Mouse (Mus musculus): Measurements from ENCODE around the gene Atp5s. TPM values are rescaled to one million over a fixed set of nuclear protein-coding genes. Genes with fewer than 3 reads are reported as not detected.

Atp5s gene
- polyA plus RNA-seq, 1 experiment = 9.3 TPM

- TF ChIP-seq REST (IDR thresholded peaks at IDR 0.05; ENCODE audit: insufficient read depth, insufficient read length) (no peak), TCF3 (IDR thresholded peaks at IDR 0.05; ENCODE audit: insufficient read length, low read depth) (no peak), E2F4 (IDR thresholded peaks at IDR 0.05; ENCODE audit: insufficient read depth) (no peak), TCF12 (IDR thresholded peaks at IDR 0.05; ENCODE audit: insufficient read depth, poor library complexity, severe bottlenecking) (no peak), POLR2A (IDR thresholded peaks at IDR 0.05; ENCODE audit: insufficient read length, low read depth) (no peak), POLR2AphosphoS2 (IDR thresholded peaks at IDR 0.05; ENCODE audit: insufficient read length, low read depth) (no peak), CEBPB (IDR thresholded peaks at IDR 0.05; ENCODE audit: insufficient read depth, poor library complexity, severe bottlenecking) (no peak), SRF (IDR thresholded peaks at IDR 0.05; ENCODE audit: control insufficient read depth, insufficient read length, low read depth) (no peak), MYOD1 (IDR thresholded peaks at IDR 0.05; ENCODE audit: control insufficient read depth in 1 of 3, insufficient read length in 2 of 3, low read depth in 2 of 3) (no peak), MAX (IDR thresholded peaks at IDR 0.05; ENCODE audit: low read depth) (no peak), USF1 (IDR thresholded peaks at IDR 0.05; ENCODE audit: low read depth) (no peak), MYOG (IDR thresholded peaks at IDR 0.05; ENCODE audit: control insufficient read depth in 1 of 3, insufficient read depth in 1 of 3, insufficient read length in 2 of 3, low read depth in 2 of 3) (no peak)
- Histone ChIP-seq H3K4me2 (ENCODE audit: low read depth) (no peak overlapping the region), H3ac (ENCODE audit: control insufficient read depth, insufficient read length) (no peak overlapping the region), H3K79me2 (ENCODE audit: control insufficient read depth, insufficient read depth) (no peaks in the 10 kb centered on the region), H3K36me3 (ENCODE audit: control insufficient read depth, insufficient read depth) (no peaks in the 10 kb centered on the region), H3K27me3 (ENCODE audit: control insufficient read depth, insufficient read depth, insufficient read length) (no peaks in the 10 kb centered on the region), H3K4me3 (no peak overlapping the region)
These were observed 52.6 kb downstream of the Atp5s start for GRCm38 (mm10) chr12:69777341-69777730.

DNA sequence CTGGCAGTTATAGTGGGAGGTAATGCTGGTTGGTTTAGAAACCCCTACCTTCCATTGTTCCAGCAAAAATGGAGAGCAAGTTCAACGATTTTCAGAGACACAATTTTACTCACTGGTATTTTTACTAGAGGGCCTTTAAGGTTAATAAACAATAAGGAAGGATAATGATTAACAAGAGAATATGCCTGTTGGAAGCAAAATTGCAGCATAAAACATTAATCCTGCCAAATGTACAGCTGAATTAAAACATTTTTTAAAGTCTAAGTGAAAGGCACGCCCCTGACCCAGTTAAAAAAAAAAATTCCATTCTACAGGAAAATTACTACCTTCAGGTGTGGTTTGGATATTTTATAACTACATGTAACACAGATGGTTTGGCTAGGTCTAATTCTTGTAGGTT lies 53.2 kb downstream of the Atp5s start:
- Histone ChIP-seq H3ac (ENCODE audit: control insufficient read depth, insufficient read length) (no peak overlapping the region), H3K79me2 (ENCODE audit: control insufficient read depth, insufficient read depth) (no peaks in the 10 kb centered on the region), H3K4me2 (ENCODE audit: low read depth) (no peak overlapping the region), H3K4me3 (no peak overlapping the region), H3K36me3 (ENCODE audit: control insufficient read depth, insufficient read depth) (no peaks in the 10 kb centered on the region), H3K27me3 (ENCODE audit: control insufficient read depth, insufficient read depth, insufficient read length) (no peaks in the 10 kb centered on the region)
- TF ChIP-seq SRF (IDR thresholded peaks at IDR 0.05; ENCODE audit: control insufficient read depth, insufficient read length, low read depth) (no peak), POLR2AphosphoS2 (IDR thresholded peaks at IDR 0.05; ENCODE audit: insufficient read length, low read depth) (no peak), MYOG (IDR thresholded peaks at IDR 0.05; ENCODE audit: control insufficient read depth in 1 of 3, insufficient read depth in 1 of 3, insufficient read length in 2 of 3, low read depth in 2 of 3) (no peak), REST (IDR thresholded peaks at IDR 0.05; ENCODE audit: insufficient read depth, insufficient read length) (no peak), TCF12 (IDR thresholded peaks at IDR 0.05; ENCODE audit: insufficient read depth, poor library complexity, severe bottlenecking) (no peak), TCF3 (IDR thresholded peaks at IDR 0.05; ENCODE audit: insufficient read length, low read depth) (no peak), MAX (IDR thresholded peaks at IDR 0.05; ENCODE audit: low read depth) (no peak), POLR2A (IDR thresholded peaks at IDR 0.05; ENCODE audit: insufficient read length, low read depth) (no peak), CEBPB (IDR thresholded peaks at IDR 0.05; ENCODE audit: insufficient read depth, poor library complexity, severe bottlenecking) (no peak)

GRCm38 (mm10) chr12:69781480-69781879 lies 56.7 kb downstream of the Atp5s start:
- Histone ChIP-seq H3K4me2 (ENCODE audit: low read depth) (no peak overlapping the region), H3K36me3 (ENCODE audit: control insufficient read depth, insufficient read depth) (no peaks in the 10 kb centered on the region), H3K27me3 (ENCODE audit: control insufficient read depth, insufficient read depth, insufficient read length) (no peaks in the 10 kb centered on the region), H3K79me2 (ENCODE audit: control insufficient read depth, insufficient read depth) (no peaks in the 10 kb centered on the region), H3ac (ENCODE audit: control insufficient read depth, insufficient read length) (no peak overlapping the region), H3K4me3 (no peak overlapping the region)
- TF ChIP-seq MAX (IDR thresholded peaks at IDR 0.05; ENCODE audit: low read depth) (no peak), MYOG (IDR thresholded peaks at IDR 0.05; ENCODE audit: control insufficient read depth in 1 of 3, insufficient read depth in 1 of 3, insufficient read length in 2 of 3, low read depth in 2 of 3) (no peak), USF1 (IDR thresholded peaks at IDR 0.05; ENCODE audit: low read depth) (no peak), POLR2AphosphoS2 (IDR thresholded peaks at IDR 0.05; ENCODE audit: insufficient read length, low read depth) (no peak), TCF12 (IDR thresholded peaks at IDR 0.05; ENCODE audit: insufficient read depth, poor library complexity, severe bottlenecking) (no peak), E2F4 (IDR thresholded peaks at IDR 0.05; ENCODE audit: insufficient read depth) (no peak), REST (IDR thresholded peaks at IDR 0.05; ENCODE audit: insufficient read depth, insufficient read length) (no peak), SRF (IDR thresholded peaks at IDR 0.05; ENCODE audit: control insufficient read depth, insufficient read length, low read depth) (no peak), MYOD1 (IDR thresholded peaks at IDR 0.05; ENCODE audit: control insufficient read depth in 1 of 3, insufficient read length in 2 of 3, low read depth in 2 of 3) (no peak), TCF3 (IDR thresholded peaks at IDR 0.05; ENCODE audit: insufficient read length, low read depth) (no peak), POLR2A (IDR thresholded peaks at IDR 0.05; ENCODE audit: insufficient read length, low read depth) (no peak), CEBPB (IDR thresholded peaks at IDR 0.05; ENCODE audit: insufficient read depth, poor library complexity, severe bottlenecking) (no peak)

- Histone ChIP-seq H3K36me3 (ENCODE audit: control insufficient read depth, insufficient read depth) (no peaks in the 10 kb centered on the region), H3ac (ENCODE audit: control insufficient read depth, insufficient read length) (no peak overlapping the region), H3K4me2 (ENCODE audit: low read depth) (no peak overlapping the region), H3K27me3 (ENCODE audit: control insufficient read depth, insufficient read depth, insufficient read length) (no peaks in the 10 kb centered on the region), H3K4me3 (no peak overlapping the region), H3K79me2 (ENCODE audit: control insufficient read depth, insufficient read depth) (no peaks in the 10 kb centered on the region)
- TF ChIP-seq MYOD1 (IDR thresholded peaks at IDR 0.05; ENCODE audit: control insufficient read depth in 1 of 3, insufficient read length in 2 of 3, low read depth in 2 of 3) (no peak), REST (IDR thresholded peaks at IDR 0.05; ENCODE audit: insufficient read depth, insufficient read length) (no peak), POLR2A (IDR thresholded peaks at IDR 0.05; ENCODE audit: insufficient read length, low read depth) (no peak), TCF12 (IDR thresholded peaks at IDR 0.05; ENCODE audit: insufficient read depth, poor library complexity, severe bottlenecking) (no peak), E2F4 (IDR thresholded peaks at IDR 0.05; ENCODE audit: insufficient read depth) (no peak), TCF3 (IDR thresholded peaks at IDR 0.05; ENCODE audit: insufficient read length, low read depth) (no peak), SRF (IDR thresholded peaks at IDR 0.05; ENCODE audit: control insufficient read depth, insufficient read length, low read depth) (no peak), USF1 (IDR thresholded peaks at IDR 0.05; ENCODE audit: low read depth) (no peak), POLR2AphosphoS2 (IDR thresholded peaks at IDR 0.05; ENCODE audit: insufficient read length, low read depth) (no peak), CEBPB (IDR thresholded peaks at IDR 0.05; ENCODE audit: insufficient read depth, poor library complexity, severe bottlenecking) (no peak), MYOG (IDR thresholded peaks at IDR 0.05; ENCODE audit: control insufficient read depth in 1 of 3, insufficient read depth in 1 of 3, insufficient read length in 2 of 3, low read depth in 2 of 3) (no peak), MAX (IDR thresholded peaks at IDR 0.05; ENCODE audit: low read depth) (no peak)
These were observed 57.3 kb downstream of the Atp5s start for GRCm38 (mm10) chr12:69781935-69782650.
